Mouse (Mus musculus): ENCODE measurements around the gene Nolc1. TPM values are rescaled to one million over a fixed set of nuclear protein-coding genes. Genes with fewer than 3 reads are reported as not detected.

Nolc1 gene
- polyA plus RNA-seq, 1 experiment from 2014 or later: 133 TPM

GRCm38 (mm10) chr19:46058466-46058865, 17.2 kb upstream of the Nolc1 start:
- no peak for DNase-seq (ENCODE audit: low spot score)
- ATAC-seq (replicated peaks; ENCODE audit: low FRiP score): no peak
- peaks cover 5% of the 10 kb centered on the region; the same call in 1 of the 2 replicates for H3K36me3 ChIP-seq (ENCODE audit: control insufficient read depth, insufficient read depth, low read length)
- no peak overlapping the region for H3K4me2 ChIP-seq (ENCODE audit: low read depth, low read length, severe bottlenecking)
- H3K4me3 ChIP-seq (ENCODE audit: low read depth, low read length): no peak overlapping the region
- H3K27ac ChIP-seq (ENCODE audit: low read depth, low read length): no peak overlapping the region
- H3K9me3 ChIP-seq (ENCODE audit: control insufficient read depth, low read length): no peaks in the 10 kb centered on the region
- peaks cover 8% of the 10 kb centered on the region; the same call in 1 of the 2 replicates for H3K4me1 ChIP-seq (replicated peaks; ENCODE audit: control insufficient read depth, insufficient read depth, low read length)
- no peak overlapping the region for H3K9ac ChIP-seq (ENCODE audit: low read length)
- no peaks in the 10 kb centered on the region for H3K27me3 ChIP-seq (ENCODE audit: control insufficient read depth, insufficient read depth, low read length)
- 99% methylated on average over 7 of the region's 7 CpGs for WGBS

- 91% methylated on average over 6 of the region's 6 CpGs for WGBS
- no peak for DNase-seq (ENCODE audit: low spot score)
- H3K4me3 ChIP-seq (ENCODE audit: low read depth, low read length): no peak overlapping the region
- H3K9me3 ChIP-seq (ENCODE audit: control insufficient read depth, low read length): no peaks in the 10 kb centered on the region
- H3K27me3 ChIP-seq (ENCODE audit: control insufficient read depth, insufficient read depth, low read length): no peaks in the 10 kb centered on the region
- H3K27ac ChIP-seq (ENCODE audit: low read depth, low read length): no peak overlapping the region
- H3K4me2 ChIP-seq (ENCODE audit: low read depth, low read length, severe bottlenecking): no peak overlapping the region
- H3K9ac ChIP-seq (ENCODE audit: low read length): no peak overlapping the region
- peaks cover 17% of the 10 kb centered on the region; the same call in 1 of the 2 replicates for H3K36me3 ChIP-seq (ENCODE audit: control insufficient read depth, insufficient read depth, low read length)
- H3K4me1 ChIP-seq (replicated peaks; ENCODE audit: control insufficient read depth, insufficient read depth, low read length): peaks cover 8% of the 10 kb centered on the region; the same call in 1 of the 2 replicates
- ATAC-seq (replicated peaks; ENCODE audit: low FRiP score): no peak
Measured at GRCm38 (mm10) chr19:46060845-46061244, 14.8 kb upstream of the Nolc1 start.

GRCm38 (mm10) chr19:46068054-46068453, 7.6 kb upstream of the Nolc1 start:
- WGBS: 79% methylated on average over 10 of the region's 10 CpGs
- Histone ChIP-seq H3K27ac (ENCODE audit: low read depth, low read length) (no peak overlapping the region), H3K4me2 (ENCODE audit: low read depth, low read length, severe bottlenecking) (no peak overlapping the region), H3K4me1 (replicated peaks; ENCODE audit: control insufficient read depth, insufficient read depth, low read length) (no peaks in the 10 kb centered on the region), H3K9ac (ENCODE audit: low read length) (no peak overlapping the region), H3K4me3 (ENCODE audit: low read depth, low read length) (no peak overlapping the region), H3K36me3 (ENCODE audit: control insufficient read depth, insufficient read depth, low read length) (peaks cover 28% of the 10 kb centered on the region), H3K27me3 (ENCODE audit: control insufficient read depth, insufficient read depth, low read length) (no peaks in the 10 kb centered on the region), H3K9me3 (ENCODE audit: control insufficient read depth, low read length) (no peaks in the 10 kb centered on the region)
- DNase-seq (ENCODE audit: low spot score): no peak
- ATAC-seq (replicated peaks; ENCODE audit: low FRiP score): no peak

- Histone ChIP-seq H3K4me3 (ENCODE audit: low read depth, low read length) (no peak overlapping the region), H3K4me1 (replicated peaks; ENCODE audit: control insufficient read depth, insufficient read depth, low read length) (peaks cover 7% of the 10 kb centered on the region; the same call in 1 of the 2 replicates), H3K36me3 (ENCODE audit: control insufficient read depth, insufficient read depth, low read length) (peaks cover 13% of the 10 kb centered on the region), H3K4me2 (ENCODE audit: low read depth, low read length, severe bottlenecking) (no peak overlapping the region), H3K27ac (ENCODE audit: low read depth, low read length) (no peak overlapping the region), H3K9ac (ENCODE audit: low read length) (no peak overlapping the region), H3K9me3 (ENCODE audit: control insufficient read depth, low read length) (no peaks in the 10 kb centered on the region), H3K27me3 (ENCODE audit: control insufficient read depth, insufficient read depth, low read length) (no peaks in the 10 kb centered on the region)
- DNase-seq (ENCODE audit: low spot score): no peak
- ATAC-seq (replicated peaks; ENCODE audit: low FRiP score): no peak
- WGBS: 87% methylated on average over 7 of the region's 7 CpGs
Measured at GRCm38 (mm10) chr19:46073285-46073684, 2.4 kb upstream of the Nolc1 start.

GRCm38 (mm10) chr19:46074266-46074665, 1.4 kb upstream of the Nolc1 start:
- Histone ChIP-seq H3K9ac (ENCODE audit: low read length) (no peak overlapping the region), H3K4me2 (ENCODE audit: low read depth, low read length, severe bottlenecking) (no peak overlapping the region), H3K36me3 (ENCODE audit: control insufficient read depth, insufficient read depth, low read length) (peaks cover 13% of the 10 kb centered on the region), H3K4me1 (replicated peaks; ENCODE audit: control insufficient read depth, insufficient read depth, low read length) (peaks cover 7% of the 10 kb centered on the region; the same call in 1 of the 2 replicates), H3K27me3 (ENCODE audit: control insufficient read depth, insufficient read depth, low read length) (no peaks in the 10 kb centered on the region), H3K27ac (ENCODE audit: low read depth, low read length) (no peak overlapping the region), H3K9me3 (ENCODE audit: control insufficient read depth, low read length) (no peaks in the 10 kb centered on the region), H3K4me3 (ENCODE audit: low read depth, low read length) (no peak overlapping the region)
- ATAC-seq (replicated peaks; ENCODE audit: low FRiP score) (no peak), DNase-seq (ENCODE audit: low spot score) (no peak)
- WGBS: 94% methylated on average over 5 of the region's 5 CpGs

- Histone ChIP-seq H3K4me3 (ENCODE audit: low read depth, low read length) (no peak overlapping the region), H3K4me1 (replicated peaks; ENCODE audit: control insufficient read depth, insufficient read depth, low read length) (peaks cover 7% of the 10 kb centered on the region; the same call in 1 of the 2 replicates), H3K4me2 (ENCODE audit: low read depth, low read length, severe bottlenecking) (no peak overlapping the region), H3K27ac (ENCODE audit: low read depth, low read length) (no peak overlapping the region), H3K36me3 (ENCODE audit: control insufficient read depth, insufficient read depth, low read length) (peaks cover 20% of the 10 kb centered on the region), H3K9ac (ENCODE audit: low read length) (no peak overlapping the region), H3K27me3 (ENCODE audit: control insufficient read depth, insufficient read depth, low read length) (no peaks in the 10 kb centered on the region), H3K9me3 (ENCODE audit: control insufficient read depth, low read length) (no peaks in the 10 kb centered on the region)
- 62% methylated on average over 3 of the region's 3 CpGs for WGBS
- ATAC-seq (replicated peaks; ENCODE audit: low FRiP score) (no peak), DNase-seq (ENCODE audit: low spot score) (peak; percentile 47)
Measured at GRCm38 (mm10) chr19:46078535-46078934, 2.9 kb downstream of the Nolc1 start.

- peaks cover 27% of the 10 kb centered on the region for H3K36me3 ChIP-seq (ENCODE audit: control insufficient read depth, insufficient read depth, low read length)
- 95% methylated on average over 8 of the region's 8 CpGs for WGBS
Measured at GRCm38 (mm10) chr19:46085185-46085584, 9.5 kb downstream of the Nolc1 start.

GRCm38 (mm10) chr19:46086337-46086736, 10.7 kb downstream of the Nolc1 start:
- ATAC-seq (replicated peaks; ENCODE audit: low FRiP score): no peak
- H3K4me2 ChIP-seq (ENCODE audit: low read depth, low read length, severe bottlenecking): no peak overlapping the region
- H3K27ac ChIP-seq (ENCODE audit: low read depth, low read length): no peak overlapping the region
- H3K36me3 ChIP-seq (ENCODE audit: control insufficient read depth, insufficient read depth, low read length): peaks cover 25% of the 10 kb centered on the region
- no peaks in the 10 kb centered on the region for H3K4me1 ChIP-seq (replicated peaks; ENCODE audit: control insufficient read depth, insufficient read depth, low read length)
- peak; percentile 71 for DNase-seq (ENCODE audit: low spot score)
- H3K9ac ChIP-seq (ENCODE audit: low read length): no peak overlapping the region
- no peaks in the 10 kb centered on the region for H3K9me3 ChIP-seq (ENCODE audit: control insufficient read depth, low read length)
- no peak overlapping the region for H3K4me3 ChIP-seq (ENCODE audit: low read depth, low read length)
- no peaks in the 10 kb centered on the region for H3K27me3 ChIP-seq (ENCODE audit: control insufficient read depth, insufficient read depth, low read length)
- 56% methylated on average over 3 of the region's 3 CpGs for WGBS

More at GRCm38 (mm10) chr19:46085185-46085584, 9.5 kb downstream of the Nolc1 start:
- H3K4me3 ChIP-seq (ENCODE audit: low read depth, low read length): no peak overlapping the region
- H3K9ac ChIP-seq (ENCODE audit: low read length): no peak overlapping the region
- no peaks in the 10 kb centered on the region for H3K4me1 ChIP-seq (replicated peaks; ENCODE audit: control insufficient read depth, insufficient read depth, low read length)
- H3K4me2 ChIP-seq (ENCODE audit: low read depth, low read length, severe bottlenecking): no peak overlapping the region
- H3K9me3 ChIP-seq (ENCODE audit: control insufficient read depth, low read length): no peaks in the 10 kb centered on the region
- DNase-seq (ENCODE audit: low spot score): peak; percentile 51
- no peaks in the 10 kb centered on the region for H3K27me3 ChIP-seq (ENCODE audit: control insufficient read depth, insufficient read depth, low read length)
- ATAC-seq (replicated peaks; ENCODE audit: low FRiP score): no peak
- no peak overlapping the region for H3K27ac ChIP-seq (ENCODE audit: low read depth, low read length)

- ATAC-seq (replicated peaks; ENCODE audit: low FRiP score): no peak
- Histone ChIP-seq H3K27me3 (ENCODE audit: control insufficient read depth, insufficient read depth, low read length) (no peaks in the 10 kb centered on the region), H3K27ac (ENCODE audit: low read depth, low read length) (no peak overlapping the region), H3K36me3 (ENCODE audit: control insufficient read depth, insufficient read depth, low read length) (peaks cover 15% of the 10 kb centered on the region), H3K4me1 (replicated peaks; ENCODE audit: control insufficient read depth, insufficient read depth, low read length) (no peaks in the 10 kb centered on the region), H3K4me2 (ENCODE audit: low read depth, low read length, severe bottlenecking) (no peak overlapping the region), H3K9ac (ENCODE audit: low read length) (no peak overlapping the region), H3K4me3 (ENCODE audit: low read depth, low read length) (no peak overlapping the region), H3K9me3 (ENCODE audit: control insufficient read depth, low read length) (no peaks in the 10 kb centered on the region)
- WGBS: 89% methylated on average over 7 of the region's 7 CpGs
- DNase-seq (ENCODE audit: low spot score): peak; percentile 45
Measured at GRCm38 (mm10) chr19:46087871-46088270, 12.2 kb downstream of the Nolc1 start.
